Mouse (Mus musculus) heart, postnatal 0 days (tissue): Measurements from ENCODE around the gene Dnajc3.

ENCODE experiments used
- CTCF ChIP-seq: IDR thresholded peaks from 2 replicates; pipeline ENCODE4 v1.5.1; 2016; ENCODE audit warnings: antibody characterized with exemption, control low read depth, low read depth
- EP300 ChIP-seq: IDR thresholded peaks from 2 replicates; pipeline ENCODE4 v1.6.1; 2016; ENCODE audit warnings: antibody characterized with exemption, low read depth

- TF ChIP-seq CTCF, result no peak
- TF ChIP-seq EP300, result no peak
These were observed 33.8 kb upstream of the Dnajc3 start for GRCm38 (mm10) chr14:118903867-118904562.
